Mouse (Mus musculus): ENCODE measurements at regions not wholly inside any gene's neighbourhood (a gene's known extent, or its start where the extent isn't known, plus 50 kb on each side); places are given as distances from the start of the nearest gene placed in this dataset.
A peak's percentile ranks its signal among the peaks of the same experiment; 100 is the strongest.

GRCm38 (mm10) chr6:14044654-14045053 lies 173.3 kb upstream of the 2610001J05Rik start:
- DNase-seq, result no peak

- no peak for DNase-seq
Observed at GRCm38 (mm10) chr6:14025898-14026297, 154.6 kb upstream of the 2610001J05Rik start.

GRCm38 (mm10) chr6:14018928-14019327 lies 147.6 kb upstream of the 2610001J05Rik start:
- DNase-seq, result no peak

GRCm38 (mm10) chr6:13982606-13983389 lies 111.5 kb upstream of the 2610001J05Rik start:
- peak; percentile 74 to 83 for DNase-seq

- peak; percentile 32 to 37 for DNase-seq
Observed at GRCm38 (mm10) chr6:13974710-13975506, 103.6 kb upstream of the 2610001J05Rik start.

GRCm38 (mm10) chr6:13964471-13964870 lies 93.2 kb upstream of the 2610001J05Rik start:
- DNase-seq, result no peak

GRCm38 (mm10) chr6:13964013-13964412 lies 92.7 kb upstream of the 2610001J05Rik start:
- no peak for DNase-seq

GRCm38 (mm10) chr6:13949640-13950039 lies 78.3 kb upstream of the 2610001J05Rik start:
- no peak for DNase-seq

- no peak for DNase-seq
Observed at GRCm38 (mm10) chr6:13920809-13921760, 49.8 kb upstream of the 2610001J05Rik start.
